Mouse (Mus musculus) lung, adult 2 months (tissue): Measurements from ENCODE around the gene Cdh12.

Source experiments
- CTCF ChIP-seq: fragments of 200-500 bp; IDR thresholded peaks from 2 replicates; pipeline ENCODE4 v1.5.1; 2011; ENCODE audit warnings: mild to moderate bottlenecking, low read length, control low read depth; ENCODE audit not compliant: insufficient read depth
- POLR2A ChIP-seq: fragments of 200-500 bp; IDR thresholded peaks from 2 replicates; pipeline ENCODE4 v1.6.1; 2011; ENCODE audit warnings: low read depth, mild to moderate bottlenecking, control low read depth, low read length, borderline replicate concordance; ENCODE audit errors: extremely low read depth

GRCm38 (mm10) chr15:20436356-20436755 lies 12.7 kb upstream of the Cdh12 start:
- TF ChIP-seq CTCF: no peak
- no peak for TF ChIP-seq POLR2A
